Mouse (Mus musculus): ENCODE results near the gene Slc15a5.

Slc15a5 gene

GRCm38 (mm10) chr6:137963703-137964102, 116.0 kb downstream of the Slc15a5 start:
- intact Hi-C loops (cut with DNase I) = no loop called here

GRCm38 (mm10) chr6:137962836-137963235, 116.9 kb downstream of the Slc15a5 start:
- intact Hi-C loops (cut with DNase I) = no loop called here

GRCm38 (mm10) chr6:137960023-137960778, 119.5 kb downstream of the Slc15a5 start:
- intact Hi-C loops (cut with DNase I) = no loop called here

GRCm38 (mm10) chr6:137957630-137958029, 122.1 kb downstream of the Slc15a5 start:
- intact Hi-C loops (cut with DNase I) = no loop called here

- intact Hi-C loops (cut with DNase I) = no loop called here
Observed at GRCm38 (mm10) chr6:137956783-137957429, 122.8 kb downstream of the Slc15a5 start.

- intact Hi-C loops (cut with DNase I) = no loop called here
Observed at GRCm38 (mm10) chr6:137946520-137946919, 133.2 kb downstream of the Slc15a5 start.

GRCm38 (mm10) chr6:137940374-137941218, 139.1 kb downstream of the Slc15a5 start:
- intact Hi-C loops (cut with DNase I) = no loop called here

GRCm38 (mm10) chr6:137937541-137937940, 142.2 kb downstream of the Slc15a5 start:
- intact Hi-C loops (cut with DNase I) = no loop called here

- intact Hi-C loops (cut with DNase I) = no loop called here
Observed at GRCm38 (mm10) chr6:137936268-137936667, 143.4 kb downstream of the Slc15a5 start.

- intact Hi-C loops (cut with DNase I) = no loop called here
Observed at GRCm38 (mm10) chr6:137935857-137936256, 143.9 kb downstream of the Slc15a5 start.

GRCm38 (mm10) chr6:137935341-137935740, 144.4 kb downstream of the Slc15a5 start:
- intact Hi-C loops (cut with DNase I) = no loop called here

- intact Hi-C loops (cut with DNase I) = no loop called here
Observed at GRCm38 (mm10) chr6:137934545-137935298, 145.0 kb downstream of the Slc15a5 start.

Measured in adrenal gland (tissue).